Mouse (Mus musculus) testis, adult 2 months (tissue): ENCODE data around the gene Asb3. TPM values are rescaled to one million over a fixed set of nuclear protein-coding genes. Genes with fewer than 3 reads are reported as not detected.

Experiments
- H3K27ac ChIP-seq: fragments of 200-500 bp; 2 replicates; pipeline ENCODE4 v1.5.1; 2012; ENCODE audit warnings: low read depth, low read length; ENCODE audit not compliant: control insufficient read depth, insufficient read depth
- H3K27me3 ChIP-seq: fragments of 200-500 bp; 2 replicates; pipeline ENCODE4 v1.6.1; 2012; ENCODE audit warnings: mild to moderate bottlenecking, low read length, moderate library complexity; ENCODE audit not compliant: control insufficient read depth, insufficient read depth
- H3K36me3 ChIP-seq: fragments of 200-500 bp; 2 replicates; pipeline ENCODE4 v1.6.1; 2012; ENCODE audit warnings: mild to moderate bottlenecking, low read length; ENCODE audit not compliant: control insufficient read depth, insufficient read depth
- H3K4me1 ChIP-seq: fragments of 200-500 bp; 2 replicates; pipeline ENCODE4 v1.6.1; 2012; ENCODE audit warnings: low read length; ENCODE audit not compliant: control insufficient read depth, insufficient read depth
- H3K4me3 ChIP-seq: fragments of 200-500 bp; 2 replicates; pipeline ENCODE4 v1.5.1; 2012; ENCODE audit warnings: low read depth, mild to moderate bottlenecking, low read length, moderate library complexity, mixed read lengths; ENCODE audit not compliant: control insufficient read depth
- CTCF ChIP-seq: fragments of 200-500 bp; IDR thresholded peaks from 2 replicates; pipeline ENCODE4 v1.5.1; 2012; ENCODE audit warnings: low read depth, mild to moderate bottlenecking, inconsistent platforms, low read length, moderate library complexity; ENCODE audit not compliant: control insufficient read depth, insufficient read depth, insufficient replicate concordance
- POLR2A ChIP-seq: fragments of 200-500 bp; IDR thresholded peaks from 2 replicates; pipeline ENCODE4 v1.6.1; 2012; ENCODE audit warnings: low read depth, mild to moderate bottlenecking, inconsistent platforms, low read length, moderate library complexity; ENCODE audit not compliant: control insufficient read depth
- polyA plus RNA-seq: library from polyadenylated mRNA; depleted of rRNA; stranded (reverse); fragments of >200 nt; gene quantifications from 2 replicates; pipeline ENCODE4 v1.2.3, GENCODE M21; 2012

The Asb3 gene
- polyA plus RNA-seq, 1 experiment: 5.9 TPM

DNA sequence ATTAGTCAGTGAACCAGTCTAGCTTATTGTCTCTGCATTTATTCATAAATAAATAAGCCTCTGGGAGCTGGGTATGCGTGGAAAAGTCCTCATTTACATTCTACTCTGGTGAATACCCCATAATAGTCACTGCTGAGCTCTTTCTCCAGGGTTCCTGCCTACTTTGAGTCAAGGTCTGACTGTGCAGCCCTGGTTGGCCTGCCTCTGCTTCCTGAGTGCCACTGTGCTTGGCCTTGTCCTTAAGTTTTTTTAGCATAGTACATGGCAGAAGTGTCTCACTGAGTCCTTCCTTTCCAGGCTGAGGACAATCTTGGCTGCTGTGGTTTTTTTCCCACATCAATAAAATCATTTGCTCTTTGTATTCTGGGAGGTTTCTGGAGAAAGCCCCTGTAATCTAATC lies 35.4 kb downstream of the Asb3 start:
- Histone ChIP-seq H3K27me3 (no peaks in the 10 kb centered on the region), H3K36me3 (no peaks in the 10 kb centered on the region), H3K4me1 (no peaks in the 10 kb centered on the region), H3K4me3 (no peak overlapping the region), H3K27ac (no peak overlapping the region)
- TF ChIP-seq CTCF (no peak), POLR2A (no peak)

DNA sequence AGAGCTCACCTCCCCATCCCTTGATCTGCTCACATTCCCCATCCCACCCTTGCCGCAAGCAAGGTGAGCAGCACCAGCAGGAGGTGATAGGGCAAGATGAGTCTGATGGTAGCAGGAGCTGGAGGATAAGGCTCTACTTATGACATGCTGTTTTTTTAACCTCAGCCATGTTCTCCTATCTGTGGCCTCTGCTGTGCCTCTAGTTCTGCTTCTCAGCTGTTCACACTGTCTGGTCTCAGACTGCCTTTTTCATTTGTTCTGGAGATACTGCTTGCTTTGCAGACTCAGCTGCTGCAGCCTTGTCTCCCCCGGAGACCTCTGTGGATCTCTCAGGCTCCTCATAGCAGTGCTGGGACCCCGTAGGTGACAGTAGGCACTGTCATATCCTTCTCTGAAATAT lies 38.1 kb downstream of the Asb3 start:
- no peak overlapping the region for H3K27ac ChIP-seq
- TF ChIP-seq POLR2A (no peak), CTCF (no peak)
- no peaks in the 10 kb centered on the region for H3K4me1 ChIP-seq
- H3K27me3 ChIP-seq: no peaks in the 10 kb centered on the region
- H3K36me3 ChIP-seq: no peaks in the 10 kb centered on the region
- no peak overlapping the region for H3K4me3 ChIP-seq

DNA sequence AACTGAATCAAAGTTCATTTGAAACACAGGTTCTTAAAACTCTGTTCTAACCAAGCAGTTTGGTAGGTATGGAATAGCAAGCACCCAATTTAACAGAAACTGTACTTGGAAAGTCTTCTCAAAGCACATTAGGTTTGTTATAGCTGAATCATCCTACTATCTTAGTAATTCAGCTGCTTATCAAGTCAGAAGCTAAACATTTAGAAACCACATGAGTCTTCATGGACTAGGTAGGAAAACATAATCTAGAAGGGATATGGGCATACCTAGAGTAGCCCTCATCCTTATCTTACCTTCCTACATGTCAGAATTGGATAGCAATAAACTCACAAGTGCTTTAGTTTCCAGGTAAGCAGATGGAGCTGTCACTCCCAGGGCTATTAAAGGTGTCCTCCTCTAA lies 42.9 kb downstream of the Asb3 start:
- Histone ChIP-seq H3K27me3 (no peaks in the 10 kb centered on the region), H3K4me1 (no peaks in the 10 kb centered on the region), H3K27ac (no peak overlapping the region), H3K36me3 (no peaks in the 10 kb centered on the region), H3K4me3 (no peak overlapping the region)
- TF ChIP-seq CTCF (no peak), POLR2A (no peak)

DNA sequence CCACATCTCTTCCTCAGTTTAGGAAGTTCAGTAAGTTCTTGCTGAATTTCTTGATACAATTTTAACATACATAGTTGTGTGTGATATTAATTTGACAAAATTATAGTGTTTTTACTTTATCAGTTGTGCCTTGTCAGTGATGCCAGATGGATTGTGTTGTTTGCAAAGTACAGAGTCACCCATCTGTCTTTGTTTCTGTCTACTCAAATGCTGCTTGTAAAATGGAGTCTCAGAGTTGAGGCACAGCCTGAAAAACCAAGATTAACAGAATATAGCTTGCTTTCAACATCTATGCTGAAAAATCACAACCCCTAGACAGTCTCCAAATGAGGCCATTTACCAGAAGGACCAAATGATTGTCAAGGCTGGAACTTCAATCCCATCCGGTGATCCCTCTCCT lies 43.3 kb downstream of the Asb3 start:
- no peak for TF ChIP-seq CTCF
- TF ChIP-seq POLR2A: no peak
- Histone ChIP-seq H3K36me3 (no peaks in the 10 kb centered on the region), H3K27me3 (no peaks in the 10 kb centered on the region), H3K4me3 (no peak overlapping the region), H3K4me1 (no peaks in the 10 kb centered on the region), H3K27ac (no peak overlapping the region)

DNA sequence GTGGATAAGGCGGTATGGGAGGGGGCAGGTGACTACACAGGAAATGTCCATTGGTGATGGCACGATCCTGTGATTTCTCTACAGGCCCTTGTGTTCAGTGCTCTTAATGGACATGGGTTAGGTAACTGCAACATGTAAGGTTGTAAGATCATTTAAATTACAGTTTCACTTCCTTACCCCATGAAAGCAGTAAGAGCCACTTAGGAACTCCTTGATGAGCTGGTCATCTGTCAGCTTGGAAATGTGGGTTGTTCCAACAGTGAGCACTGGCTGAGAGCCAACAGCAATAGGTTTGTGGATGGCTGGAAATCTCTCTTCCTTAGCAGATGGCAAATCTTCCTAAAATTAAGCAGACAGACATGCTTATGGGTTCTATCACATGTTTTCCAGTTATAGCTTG lies 58.3 kb downstream of the Asb3 start:
- peaks cover 2% of the 10 kb centered on the region for H3K36me3 ChIP-seq
- H3K27ac ChIP-seq: no peak overlapping the region
- no peaks in the 10 kb centered on the region for H3K4me1 ChIP-seq
- no peak for TF ChIP-seq CTCF
- TF ChIP-seq POLR2A: no peak
- H3K4me3 ChIP-seq: no peak overlapping the region
- no peaks in the 10 kb centered on the region for H3K27me3 ChIP-seq

DNA sequence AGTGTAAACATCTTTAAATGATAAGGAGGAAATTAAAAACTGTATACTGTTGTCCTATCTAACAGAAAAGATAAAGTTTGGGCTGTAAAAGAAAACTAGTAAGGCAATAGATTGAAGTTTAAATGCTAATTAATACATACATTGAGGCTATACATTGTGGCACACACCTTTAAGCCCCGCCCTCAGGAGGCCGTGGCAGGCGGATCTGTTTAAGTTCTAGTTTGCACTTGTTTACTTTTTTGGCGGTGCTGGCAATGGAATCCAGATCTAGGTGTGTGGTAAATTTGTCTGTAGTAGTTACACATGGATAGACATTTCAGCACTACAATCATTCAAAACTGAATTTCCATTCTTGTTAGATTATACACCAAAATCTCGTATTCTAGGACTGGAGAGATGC lies 67.6 kb downstream of the Asb3 start:
- no peak overlapping the region for H3K4me3 ChIP-seq
- no peaks in the 10 kb centered on the region for H3K4me1 ChIP-seq
- no peaks in the 10 kb centered on the region; the same call in 1 of the 2 replicates for H3K36me3 ChIP-seq
- H3K27me3 ChIP-seq: no peaks in the 10 kb centered on the region
- H3K27ac ChIP-seq: no peak overlapping the region
- no peak for TF ChIP-seq CTCF
- TF ChIP-seq POLR2A: no peak

DNA sequence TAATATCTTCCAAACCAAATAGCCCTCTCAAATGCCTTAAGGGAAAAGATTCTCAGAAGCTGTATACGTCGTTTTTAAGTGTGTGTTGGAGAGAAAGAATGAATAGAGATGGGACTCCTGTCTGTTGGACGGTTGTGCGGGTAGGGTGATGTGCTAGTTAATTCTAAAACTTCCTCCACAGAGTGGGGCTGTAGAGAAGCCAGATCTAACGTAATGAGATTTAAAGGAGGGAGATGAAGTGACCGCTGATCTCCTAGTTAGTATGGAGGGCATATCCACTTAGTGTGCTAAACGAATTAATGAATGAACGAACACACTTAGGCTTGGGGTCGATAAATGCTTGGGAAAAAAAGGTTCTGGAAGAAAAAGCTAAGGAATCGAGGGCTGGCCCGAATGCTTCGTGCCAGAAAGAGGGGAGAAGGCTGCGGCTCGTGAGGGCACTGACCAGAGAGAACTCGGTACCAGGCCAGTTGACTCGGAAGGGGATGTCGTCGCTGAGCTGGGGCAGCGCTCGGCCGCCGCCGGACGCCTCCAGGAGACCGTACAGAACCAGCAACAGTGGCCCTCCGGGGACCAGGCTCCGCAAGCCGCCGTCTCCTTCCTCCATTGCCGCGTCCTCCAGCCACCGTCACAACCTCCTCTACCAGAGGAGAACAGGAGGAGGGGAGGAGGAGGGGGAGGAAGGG lies 68.4 kb downstream of the Asb3 start:
- H3K4me3 ChIP-seq: peak overlapping the region; percentile 94
- no peaks in the 10 kb centered on the region for H3K4me1 ChIP-seq
- no peak for TF ChIP-seq POLR2A
- TF ChIP-seq CTCF: no peak
- H3K27me3 ChIP-seq: no peaks in the 10 kb centered on the region
- no peaks in the 10 kb centered on the region; the same call in 1 of the 2 replicates for H3K36me3 ChIP-seq
- H3K27ac ChIP-seq: peak overlapping the region; percentile 71
